ENCODE assay signal across 26 mouse cellular contexts in genomic region chr3:153706901-153707300, GRCm38 (mm10).
"Had no signal": no experiment of that assay in that cellular context is flagged by ENCODE, and none has a peak within 500 bp of the region (broad histone marks: within the 10 kb centered on the region; RNA-seq: fewer than 3 reads in every experiment).

No protein-coding gene starts in this region.

- H3K36me3 ChIP-seq: heart, embryonic 13.5 days; heart, embryonic 15.5 days; intestine, embryonic 15.5 days; limb, embryonic 12.5 days had no signal

- H3K4me2 ChIP-seq: heart, embryonic 11.5 days; heart, embryonic 13.5 days; heart, embryonic 15.5 days; hindbrain, embryonic 14.5 days; intestine, embryonic 15.5 days; limb, embryonic 12.5 days; liver, embryonic 11.5 days; liver, embryonic 13.5 days had no signal

- H3K4me3 ChIP-seq: gastrocnemius, adult 2 months; heart, adult 2 months; heart, embryonic 13.5 days; heart, embryonic 15.5 days; intestine, embryonic 15.5 days; layer of hippocampus, adult 2 months; limb, embryonic 12.5 days; liver, embryonic 13.5 days had no signal

- DNase-seq: gastrocnemius, adult 2 months; gastrocnemius, postnatal 10 days; gastrocnemius, postnatal 25 days; heart, adult 11 months; heart, adult 2 months; heart, postnatal 14 days; heart, postnatal 36 days; kidney, adult 18-20 months; kidney, adult 8-10 months; kidney, postnatal 10 days; kidney, postnatal 25 days; kidney, postnatal 4 days; left cerebral cortex, postnatal 4 days; liver; liver, embryonic 13.5 days had no signal

- H3K9me3 ChIP-seq: heart, embryonic 13.5 days; heart, embryonic 15.5 days; intestine, embryonic 15.5 days; limb, embryonic 12.5 days; liver, embryonic 13.5 days had no signal

- H3K9ac ChIP-seq: heart, embryonic 13.5 days; heart, embryonic 15.5 days; hindbrain, embryonic 14.5 days; intestine, embryonic 15.5 days; limb, embryonic 12.5 days; liver, embryonic 13.5 days had no signal

- H3K27ac ChIP-seq: gastrocnemius, adult 2 months; heart, adult 2 months; heart, embryonic 13.5 days; heart, embryonic 15.5 days; hindbrain, embryonic 14.5 days; intestine, embryonic 15.5 days; layer of hippocampus, adult 2 months; limb, embryonic 12.5 days; liver, embryonic 13.5 days had no signal

- ATAC-seq: hindbrain, embryonic 16.5 days; inflammation-experienced regulatory T-cells, adult 6 months; intestine, embryonic 15.5 days; intestine, postnatal 0 days had no signal

- H3K27me3 ChIP-seq: heart, embryonic 15.5 days; intestine, embryonic 15.5 days; liver, embryonic 13.5 days had no signal
